Mouse (Mus musculus): ENCODE data around the gene Mcl1.

DNA sequence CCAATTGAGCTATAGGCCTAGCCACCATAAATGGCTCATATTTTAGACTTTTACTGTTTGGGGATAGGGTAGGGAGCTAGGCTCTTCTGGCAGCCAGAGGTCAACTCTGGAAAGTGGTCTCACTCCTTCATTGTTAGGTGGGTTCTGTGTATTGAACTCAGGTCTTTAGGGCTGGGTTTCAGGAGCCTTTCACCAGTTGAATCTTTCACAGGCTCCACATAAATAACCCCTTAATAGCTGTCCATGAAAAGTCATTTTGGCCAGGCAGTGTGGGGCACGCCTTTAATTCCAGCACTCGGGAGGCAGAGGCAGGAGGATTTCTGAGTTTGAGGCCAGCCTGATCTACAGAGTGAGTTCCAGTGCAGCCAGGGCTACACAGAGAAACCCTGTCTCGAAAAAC, 877 bp upstream of the Mcl1 start:
- TF ChIP-seq POLR2A (IDR thresholded peaks at IDR 0.05; ENCODE audit: control insufficient read depth, low read depth, low read length) (no peak), CTCF (IDR thresholded peaks at IDR 0.05; ENCODE audit: control insufficient read depth, insufficient read depth, insufficient replicate concordance, low read depth, low read length) (no peak)

Data from testis, adult 2 months (tissue).